Mouse (Mus musculus): Measurements from ENCODE around the gene Gm42669. TPM values are rescaled to one million over a fixed set of nuclear protein-coding genes. Genes with fewer than 3 reads are reported as not detected.

The Gm42669 gene
- polyA plus RNA-seq, 1 experiment: not detected

DNA sequence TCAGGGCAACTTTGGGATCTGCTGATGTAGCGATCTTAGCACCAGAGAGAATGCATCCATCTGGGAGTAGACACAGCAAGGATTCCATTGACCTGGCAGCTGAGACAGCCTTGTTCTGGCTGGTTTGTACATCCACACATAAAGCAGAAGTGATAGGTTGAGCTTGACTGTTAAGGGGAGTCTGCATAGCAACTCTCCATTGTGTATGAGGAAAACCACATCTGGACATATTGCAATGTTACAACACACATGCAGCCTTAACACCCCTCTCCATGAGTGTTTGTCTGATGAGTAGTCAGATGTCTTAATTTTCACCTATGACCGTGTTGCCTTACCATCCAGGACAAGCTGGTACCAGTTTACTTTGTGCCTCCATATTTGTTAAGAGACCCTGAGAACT lies 14.9 kb upstream of the Gm42669 start:
- 69% methylated on average over 2 of the region's 2 CpGs for WGBS
- Histone ChIP-seq H3K27ac (ENCODE audit: control insufficient read depth, insufficient read depth, low read depth, low read length, poor library complexity) (no peak overlapping the region), H3K4me3 (replicated peaks; ENCODE audit: control insufficient read depth, low read depth, low read length) (no peak overlapping the region), H3K4me1 (ENCODE audit: control insufficient read depth, insufficient read depth, low read length) (no peaks in the 10 kb centered on the region; the same call in 1 of the 2 replicates)
- TF ChIP-seq POLR2A (IDR thresholded peaks at IDR 0.05; ENCODE audit: borderline replicate concordance, control insufficient read depth, low read depth, low read length): no peak

DNA sequence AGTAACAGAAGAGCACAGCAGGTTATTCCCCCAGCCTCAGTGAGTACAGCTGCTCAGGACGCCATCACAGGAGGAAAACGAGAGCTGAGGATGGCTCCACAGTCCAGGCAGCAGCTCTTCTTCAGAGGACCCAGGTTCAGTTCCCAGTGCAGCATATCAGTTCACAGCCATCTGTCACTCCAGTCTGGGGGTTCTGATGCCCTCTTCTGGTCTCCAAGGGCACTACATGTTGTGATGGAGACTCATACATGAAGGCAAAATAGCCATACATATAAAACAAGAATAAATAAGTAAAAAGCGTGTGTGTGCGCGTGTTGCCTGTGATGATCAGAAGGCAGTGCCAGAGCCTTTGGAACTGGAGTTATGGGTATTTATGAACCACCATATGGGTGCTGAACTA lies 12.7 kb upstream of the Gm42669 start:
- WGBS: 96% methylated on average over 5 of the region's 5 CpGs
- Histone ChIP-seq H3K4me1 (ENCODE audit: control insufficient read depth, insufficient read depth, low read length) (no peaks in the 10 kb centered on the region; the same call in 1 of the 2 replicates), H3K4me3 (replicated peaks; ENCODE audit: control insufficient read depth, low read depth, low read length) (no peak overlapping the region), H3K27ac (ENCODE audit: control insufficient read depth, insufficient read depth, low read depth, low read length, poor library complexity) (no peak overlapping the region)
- TF ChIP-seq POLR2A (IDR thresholded peaks at IDR 0.05; ENCODE audit: borderline replicate concordance, control insufficient read depth, low read depth, low read length) (no peak), CTCF (IDR thresholded peaks at IDR 0.05; ENCODE audit: control insufficient read depth, insufficient read depth, low read length) (0 out of 2 replicates have a peak, but pooled peaks have one; percentile 22)

DNA sequence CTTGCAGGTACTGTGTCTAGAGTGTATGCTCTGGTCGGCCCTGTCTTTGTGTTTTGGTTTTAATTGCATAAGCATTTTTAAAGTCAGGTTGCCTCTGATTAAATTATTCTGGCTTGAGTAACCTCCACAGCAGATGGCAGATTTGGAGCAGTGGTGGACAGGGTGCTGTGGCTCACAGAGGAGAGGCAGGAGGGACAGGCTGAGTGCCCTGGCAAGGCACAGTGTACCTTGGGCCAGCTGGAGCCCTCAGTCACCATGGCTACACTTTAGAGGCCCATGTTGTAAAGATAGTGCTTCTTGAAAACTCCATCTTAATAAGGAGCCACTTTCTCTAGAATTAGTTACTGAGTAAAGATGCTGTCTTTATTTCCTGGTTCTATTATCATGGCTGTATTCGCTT lies 11.4 kb upstream of the Gm42669 start:
- H3K27ac ChIP-seq (ENCODE audit: control insufficient read depth, insufficient read depth, low read depth, low read length, poor library complexity): no peak overlapping the region
- H3K4me1 ChIP-seq (ENCODE audit: control insufficient read depth, insufficient read depth, low read length): no peaks in the 10 kb centered on the region
- 84% methylated on average over 2 of the region's 2 CpGs for WGBS
- no peak for TF ChIP-seq CTCF (IDR thresholded peaks at IDR 0.05; ENCODE audit: control insufficient read depth, insufficient read depth, low read length)
- TF ChIP-seq POLR2A (IDR thresholded peaks at IDR 0.05; ENCODE audit: borderline replicate concordance, control insufficient read depth, low read depth, low read length): no peak
- H3K4me3 ChIP-seq (replicated peaks; ENCODE audit: control insufficient read depth, low read depth, low read length): no peak overlapping the region

DNA sequence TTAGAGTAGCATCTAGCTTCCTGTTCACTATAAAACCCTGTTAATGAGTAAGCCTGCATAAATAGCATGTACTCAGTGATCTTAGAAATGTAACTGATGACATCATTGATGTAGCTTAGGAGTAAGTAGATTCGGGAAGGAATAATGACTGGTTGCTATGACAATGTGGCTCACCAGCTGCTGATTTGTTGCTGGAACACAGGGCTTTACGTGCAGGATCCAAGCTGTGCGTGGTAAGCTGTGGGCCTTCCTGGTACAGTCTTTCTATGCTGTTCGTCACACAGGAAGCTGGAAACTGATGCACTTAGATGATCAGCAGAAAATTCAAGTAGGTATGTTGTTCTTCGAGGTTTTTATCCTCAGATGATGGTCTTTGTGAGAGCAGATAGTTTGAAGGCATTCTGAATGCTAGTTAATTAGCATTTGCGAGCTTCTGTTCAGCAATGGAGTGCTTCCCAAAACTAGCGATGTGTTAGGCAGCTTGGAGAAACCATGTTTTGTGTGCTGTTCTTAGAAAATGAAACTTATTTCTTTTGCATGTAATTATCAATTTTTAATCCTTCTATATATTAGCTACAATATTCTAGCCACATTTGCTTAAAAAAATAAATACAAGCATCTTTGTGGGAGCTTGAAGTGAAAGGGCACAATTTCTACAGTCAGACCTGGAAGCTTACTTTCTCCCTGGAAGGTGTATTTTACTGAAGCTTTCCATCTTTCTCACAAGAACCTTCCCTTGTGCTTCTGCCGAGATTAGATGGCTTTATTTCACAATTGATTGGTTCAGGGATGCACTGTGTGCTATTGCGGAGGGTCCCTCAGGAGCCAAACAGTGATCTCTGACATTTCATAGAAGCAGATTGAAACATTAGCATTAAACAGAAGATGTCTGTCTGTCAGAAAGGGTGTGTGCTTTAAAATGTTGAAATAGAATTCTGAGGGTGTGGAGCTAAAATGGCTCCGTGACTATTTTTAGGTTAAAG lies 9.6 kb upstream of the Gm42669 start:
- Histone ChIP-seq H3K27ac (ENCODE audit: control insufficient read depth, insufficient read depth, low read depth, low read length, poor library complexity) (no peak overlapping the region), H3K4me3 (replicated peaks; ENCODE audit: control insufficient read depth, low read depth, low read length) (no peak overlapping the region), H3K4me1 (ENCODE audit: control insufficient read depth, insufficient read depth, low read length) (no peaks in the 10 kb centered on the region)
- 57% methylated on average over 10 of the region's 10 CpGs for WGBS
- no peak for TF ChIP-seq POLR2A (IDR thresholded peaks at IDR 0.05; ENCODE audit: borderline replicate concordance, control insufficient read depth, low read depth, low read length)
- no peak for TF ChIP-seq CTCF (IDR thresholded peaks at IDR 0.05; ENCODE audit: control insufficient read depth, insufficient read depth, low read length)

DNA sequence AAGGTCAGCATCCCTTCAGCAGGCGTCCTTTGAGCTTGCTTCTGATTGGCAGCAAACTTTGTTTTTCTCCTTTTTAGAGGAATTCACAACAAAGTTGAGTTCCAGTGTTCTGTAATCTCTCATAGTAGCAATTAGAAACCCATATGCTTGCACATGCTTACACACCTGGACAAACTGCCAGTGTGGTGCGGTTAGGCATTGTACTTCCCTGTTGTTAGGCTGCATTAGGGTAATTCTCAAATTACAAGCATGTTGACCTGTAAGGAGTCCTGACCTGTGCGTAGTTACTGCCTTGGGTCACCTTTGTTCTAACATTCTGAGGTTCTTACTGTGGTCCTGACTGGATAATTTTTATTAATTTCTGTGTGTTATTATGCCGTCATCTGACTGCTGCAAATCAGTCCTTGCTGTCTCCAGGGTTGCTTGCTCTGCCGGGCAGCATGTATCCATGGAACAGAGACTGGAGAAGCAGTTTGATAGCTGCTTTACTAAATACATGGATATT lies 8.6 kb upstream of the Gm42669 start:
- no peak overlapping the region for H3K4me3 ChIP-seq (replicated peaks; ENCODE audit: control insufficient read depth, low read depth, low read length)
- TF ChIP-seq CTCF (IDR thresholded peaks at IDR 0.05; ENCODE audit: control insufficient read depth, insufficient read depth, low read length) (no peak), POLR2A (IDR thresholded peaks at IDR 0.05; ENCODE audit: borderline replicate concordance, control insufficient read depth, low read depth, low read length) (no peak)
- 58% methylated on average over 5 of the region's 5 CpGs for WGBS

DNA sequence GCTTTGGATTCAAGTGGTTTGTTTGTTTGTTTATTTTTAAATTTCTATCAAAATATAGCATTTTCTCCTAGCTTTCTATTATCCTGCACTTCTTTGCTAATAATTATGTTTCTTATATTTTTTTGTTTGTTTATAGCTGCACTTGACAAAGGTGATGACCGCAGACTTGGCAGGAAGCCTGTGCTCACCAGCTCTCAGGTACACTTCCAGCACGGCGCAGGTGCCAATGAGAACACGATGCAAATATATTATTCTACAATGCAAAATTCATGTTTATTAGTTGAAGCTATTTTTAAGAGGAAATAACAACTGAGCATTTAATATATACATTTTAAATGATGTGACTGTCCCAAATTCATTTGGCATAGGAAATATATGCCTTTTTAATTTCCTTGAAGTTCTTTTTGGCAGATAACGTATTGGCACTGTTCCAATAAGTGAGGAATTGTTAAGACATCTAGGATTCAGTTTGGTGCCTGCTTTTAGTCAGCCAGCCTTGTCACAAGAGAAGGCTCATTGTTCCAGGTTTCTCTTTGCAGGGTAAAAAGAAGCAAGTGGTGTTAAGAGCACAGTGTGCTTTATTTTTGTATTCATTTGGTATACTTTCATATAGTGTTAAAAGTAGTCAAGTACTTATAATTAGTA lies 7.4 kb upstream of the Gm42669 start:
- no peak for TF ChIP-seq POLR2A (IDR thresholded peaks at IDR 0.05; ENCODE audit: borderline replicate concordance, control insufficient read depth, low read depth, low read length)
- TF ChIP-seq CTCF (IDR thresholded peaks at IDR 0.05; ENCODE audit: control insufficient read depth, insufficient read depth, low read length): no peak
- WGBS: 86% methylated on average over 5 of the region's 5 CpGs

More for the DNA sequence above, 8.6 kb upstream of the Gm42669 start:
- Histone ChIP-seq H3K4me1 (ENCODE audit: control insufficient read depth, insufficient read depth, low read length) (no peaks in the 10 kb centered on the region), H3K27ac (ENCODE audit: control insufficient read depth, insufficient read depth, low read depth, low read length, poor library complexity) (no peak overlapping the region)

DNA sequence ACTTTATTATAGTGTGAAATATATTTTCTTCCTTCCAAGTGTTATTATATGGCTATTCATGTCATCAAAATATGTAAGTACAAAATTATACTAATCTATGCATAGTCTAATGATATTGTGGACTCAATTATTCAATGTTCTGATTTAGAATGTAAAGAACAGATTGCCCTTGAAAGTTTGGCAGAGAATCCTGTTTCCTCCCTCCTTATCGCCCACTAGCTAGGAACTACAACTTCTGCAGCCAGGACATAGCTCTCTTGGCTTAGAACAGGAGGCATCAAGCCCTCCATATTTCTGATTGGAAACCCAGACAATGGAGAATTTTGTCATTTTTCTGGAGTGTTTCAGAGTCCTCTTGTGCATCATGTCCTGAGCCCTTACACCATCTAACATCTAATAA lies 6.7 kb upstream of the Gm42669 start:
- no peaks in the 10 kb centered on the region; the same call in 1 of the 2 replicates for H3K4me1 ChIP-seq (ENCODE audit: control insufficient read depth, insufficient read depth, low read length)
- H3K27ac ChIP-seq (ENCODE audit: control insufficient read depth, insufficient read depth, low read depth, low read length, poor library complexity): no peak overlapping the region
- 77% methylated on average over 1 of the region's 1 CpGs for WGBS
- no peak overlapping the region for H3K4me3 ChIP-seq (replicated peaks; ENCODE audit: control insufficient read depth, low read depth, low read length)
- TF ChIP-seq CTCF (IDR thresholded peaks at IDR 0.05; ENCODE audit: control insufficient read depth, insufficient read depth, low read length) (no peak), POLR2A (IDR thresholded peaks at IDR 0.05; ENCODE audit: borderline replicate concordance, control insufficient read depth, low read depth, low read length) (no peak)

More for the DNA sequence above, 7.4 kb upstream of the Gm42669 start:
- no peak overlapping the region for H3K27ac ChIP-seq (ENCODE audit: control insufficient read depth, insufficient read depth, low read depth, low read length, poor library complexity)
- no peaks in the 10 kb centered on the region; the same call in 1 of the 2 replicates for H3K4me1 ChIP-seq (ENCODE audit: control insufficient read depth, insufficient read depth, low read length)
- H3K4me3 ChIP-seq (replicated peaks; ENCODE audit: control insufficient read depth, low read depth, low read length): no peak overlapping the region

DNA sequence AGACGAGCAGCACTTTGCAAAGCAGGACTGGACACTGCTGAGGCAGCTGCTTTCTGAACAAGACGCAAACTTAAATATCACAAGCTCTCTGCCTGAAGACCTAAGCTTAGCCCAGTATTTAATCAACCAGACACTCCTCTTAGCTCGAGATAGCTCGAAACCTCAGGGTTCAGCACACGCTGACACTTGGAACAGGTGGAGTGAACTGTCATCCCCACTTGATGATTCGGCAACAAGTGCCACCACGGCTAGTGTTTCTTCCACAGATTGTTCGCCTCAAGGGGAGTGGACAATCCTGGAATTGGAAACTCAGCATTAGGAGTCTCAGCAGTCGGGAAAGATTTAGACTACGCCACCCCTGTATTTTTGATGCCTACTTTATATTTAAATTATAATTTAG lies 3.1 kb downstream of the Gm42669 start:
- no peak for TF ChIP-seq POLR2A (IDR thresholded peaks at IDR 0.05; ENCODE audit: borderline replicate concordance, control insufficient read depth, low read depth, low read length)
- no peak for TF ChIP-seq CTCF (IDR thresholded peaks at IDR 0.05; ENCODE audit: control insufficient read depth, insufficient read depth, low read length)
- no peak overlapping the region for H3K4me3 ChIP-seq (replicated peaks; ENCODE audit: control insufficient read depth, low read depth, low read length)
- H3K27ac ChIP-seq (ENCODE audit: control insufficient read depth, insufficient read depth, low read depth, low read length, poor library complexity): no peak overlapping the region
- WGBS: 85% methylated on average over 10 of the region's 10 CpGs
- peaks cover 2% of the 10 kb centered on the region; the same call in 1 of the 2 replicates for H3K4me1 ChIP-seq (ENCODE audit: control insufficient read depth, insufficient read depth, low read length)

All from bone marrow, adult 2 months (tissue).